Mouse (Mus musculus) embryo, embryonic 10 days (tissue): ENCODE measurements around the gene Grid2.
A peak's percentile ranks its signal among the peaks of the same experiment; 100 is the strongest.
"Not testable (repeated sequence)": the region's sequence is repeated elsewhere in the genome, so short reads cannot be mapped to it uniquely, and the experiment has no call there.

ENCODE experiments used
- DNase-seq: peaks from one replicate; pipeline ENCODE4 v3.0.0-alpha.2; 2015; ENCODE audit warnings: low spot score

Gene Grid2

DNA sequence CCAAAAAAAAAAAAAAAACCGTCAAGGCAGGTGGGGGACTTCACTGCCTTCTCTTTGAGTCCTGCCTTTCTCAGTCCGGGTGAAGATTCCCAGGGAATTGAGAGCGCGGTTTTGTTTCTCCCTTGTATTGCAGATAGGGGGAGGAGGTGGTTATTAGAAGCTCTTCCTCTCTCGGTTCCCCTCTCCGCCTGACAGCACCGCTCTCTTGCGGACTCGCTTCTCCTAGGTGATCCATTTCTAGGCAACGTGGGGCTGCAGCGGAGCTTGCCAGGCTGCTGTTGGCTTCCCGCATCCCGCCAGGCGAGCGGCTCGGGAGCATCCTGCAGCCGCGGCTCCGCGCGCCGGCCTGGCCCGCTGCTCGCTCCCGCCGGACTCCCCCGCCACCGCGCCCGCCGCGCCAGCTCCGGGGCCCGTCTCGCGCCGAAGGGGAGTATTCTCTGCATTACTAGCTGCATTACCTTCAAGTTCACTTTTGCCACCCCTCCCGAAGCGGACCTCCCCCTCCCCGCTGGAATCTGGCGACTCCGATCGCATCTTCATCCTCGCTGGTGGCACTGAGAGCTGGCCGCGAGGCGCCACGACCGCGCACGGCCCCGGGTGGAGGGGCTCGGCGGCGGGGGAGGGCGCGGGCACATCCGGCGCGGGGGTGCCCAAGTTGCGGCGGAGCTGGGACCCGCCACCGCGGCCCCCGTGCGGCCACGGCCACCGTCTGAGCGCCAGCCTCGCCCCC is at the start of gene Grid2:
TSS of gene Grid2 (plus strand) at position 51 of the 730 bp plus-strand sequence.
- peak; percentile 66 for DNase-seq

DNA sequence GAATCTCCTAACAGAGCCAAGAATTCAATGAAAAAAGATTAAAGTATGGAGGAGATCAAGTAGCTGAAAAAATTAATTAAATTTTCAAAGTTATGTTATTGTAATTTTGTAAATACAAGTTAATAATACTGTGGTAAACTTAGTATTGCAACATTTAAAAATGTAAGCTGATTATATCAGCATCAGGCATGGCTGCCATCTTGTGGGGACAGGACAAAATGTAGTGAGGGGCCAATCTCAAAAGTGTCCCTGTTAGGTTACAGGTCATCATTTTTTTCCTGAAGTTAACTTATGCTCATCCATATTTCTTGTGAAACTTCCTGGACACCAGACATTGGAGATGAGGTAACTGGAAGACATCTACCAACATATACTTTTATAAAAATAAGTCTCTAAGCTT is 4.9 kb upstream of the Grid2 start:
- DNase-seq: no peak

- peak; percentile 58 for DNase-seq
Measured at GRCm38 (mm10) chr6:63256556-63257405, 1.1 kb downstream of the Grid2 start.

DNA sequence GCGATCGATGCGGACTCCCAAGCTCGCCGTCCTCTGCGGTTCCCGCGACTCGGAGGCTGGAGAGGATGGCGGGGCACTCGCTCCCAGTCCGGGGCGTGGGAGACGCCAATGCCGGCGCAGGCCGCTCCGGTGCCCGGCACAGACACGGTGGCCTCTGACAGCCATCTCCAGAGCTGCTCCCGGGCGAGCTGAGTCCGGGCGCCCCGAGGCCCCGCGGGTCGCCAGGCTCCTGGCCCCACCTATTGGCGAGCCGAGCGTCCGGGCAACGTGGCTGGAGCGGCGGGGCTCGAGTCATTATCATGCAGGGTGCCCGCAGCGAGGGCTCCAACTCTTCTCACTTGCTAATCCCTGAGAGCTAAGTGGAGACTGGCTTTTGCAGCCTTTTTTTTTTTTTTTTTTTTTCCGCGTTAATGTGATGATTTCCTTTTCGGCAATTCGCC is 1.8 kb downstream of the Grid2 start:
- DNase-seq: peak; percentile 54

- DNase-seq: peak; percentile 6
Measured at GRCm38 (mm10) chr6:63257876-63258275, 2.2 kb downstream of the Grid2 start.

DNA sequence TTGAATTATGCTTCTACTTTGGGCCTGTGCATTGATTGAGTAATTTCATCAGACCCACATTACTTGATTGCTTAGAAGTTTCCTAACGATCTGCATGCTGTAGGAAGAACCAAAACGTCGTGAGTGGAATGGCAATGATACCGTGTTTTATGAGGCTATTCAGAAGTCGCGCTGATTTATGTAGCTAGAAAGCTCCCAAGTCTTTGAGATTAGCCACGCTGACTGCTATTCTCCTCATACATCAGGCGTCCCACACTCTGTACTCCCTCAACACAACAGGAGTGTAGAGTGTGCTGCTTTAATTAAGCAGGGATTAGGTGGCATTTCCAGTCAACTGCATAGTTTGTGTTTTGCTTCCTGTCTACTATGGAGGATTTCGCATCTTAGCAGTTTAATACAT is 4.1 kb downstream of the Grid2 start:
- peak; percentile 28 for DNase-seq

DNA sequence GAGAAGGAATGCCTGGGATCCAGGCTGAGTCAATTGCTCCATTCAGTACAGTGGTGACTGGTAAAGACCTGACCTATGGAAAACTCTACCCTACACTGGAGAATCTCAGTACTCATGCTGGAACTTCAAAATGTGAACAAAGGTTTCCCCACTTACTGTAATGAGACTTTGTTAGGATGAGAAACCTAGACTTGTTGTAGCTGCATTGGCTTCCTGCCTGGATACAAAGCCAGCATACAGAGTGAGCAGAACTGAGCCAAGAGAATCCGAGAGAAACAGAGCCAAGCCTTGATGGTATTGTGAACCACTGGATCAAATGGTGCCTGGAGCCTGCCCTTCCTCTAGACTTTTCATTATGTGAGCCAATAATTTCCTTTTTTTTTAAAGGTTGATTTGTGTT is 28.7 kb downstream of the Grid2 start:
- no peak for DNase-seq

DNA sequence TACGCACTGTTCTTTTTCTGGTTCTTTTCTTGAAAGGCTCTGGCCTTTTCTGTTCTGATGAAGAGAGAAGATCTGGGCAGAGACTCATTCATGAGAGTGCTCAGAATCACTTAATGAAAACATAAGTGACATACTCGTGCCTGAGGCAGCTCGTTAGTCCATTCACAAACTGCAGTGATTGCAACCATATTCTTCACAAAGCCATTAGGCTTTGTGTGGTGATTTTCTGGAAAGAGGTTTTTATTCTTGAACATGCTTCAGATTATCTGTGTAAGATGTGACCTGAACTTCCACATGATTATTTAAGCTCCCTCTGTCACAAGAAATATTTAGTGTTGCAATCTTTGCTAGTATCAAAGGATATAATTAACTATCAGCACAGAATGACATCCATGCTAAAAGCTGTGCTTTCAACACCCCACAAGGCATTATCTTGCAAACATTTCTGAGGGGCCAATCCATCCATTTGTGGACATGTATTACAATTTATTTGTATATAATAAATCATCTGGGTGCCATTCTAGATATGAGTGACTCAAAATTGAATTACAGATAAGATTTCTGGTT is 86.8 kb downstream of the Grid2 start:
- DNase-seq: no peak

GRCm38 (mm10) chr6:63347015-63347414 is 91.3 kb downstream of the Grid2 start:
- DNase-seq: no peak

DNA sequence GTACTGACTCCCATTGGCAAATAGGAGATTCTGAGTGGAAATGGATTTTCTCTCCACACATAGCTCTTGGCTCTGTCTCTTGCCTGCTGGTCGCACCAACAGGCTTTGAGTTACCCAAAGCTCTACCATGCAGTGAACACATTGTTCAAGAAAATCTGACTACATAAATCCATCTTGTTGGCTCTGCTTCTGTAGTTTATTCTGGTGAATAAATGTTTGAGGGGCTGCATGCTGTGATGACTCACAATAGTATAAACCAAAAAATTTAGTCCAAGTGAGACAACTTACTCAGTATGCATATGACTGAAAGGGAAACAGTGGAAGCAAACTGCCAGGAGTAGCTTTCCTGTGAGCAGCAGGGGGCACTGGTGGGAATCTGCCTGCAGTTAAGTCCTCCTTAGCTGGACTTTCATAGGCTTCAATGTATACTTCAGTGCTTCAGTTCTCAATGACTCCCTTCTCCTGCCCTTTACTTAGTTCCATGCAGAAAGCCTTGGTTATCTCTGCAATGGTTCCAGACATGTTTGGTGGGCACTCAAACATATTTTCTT is 125.5 kb downstream of the Grid2 start:
- DNase-seq: peak; percentile 5

DNA sequence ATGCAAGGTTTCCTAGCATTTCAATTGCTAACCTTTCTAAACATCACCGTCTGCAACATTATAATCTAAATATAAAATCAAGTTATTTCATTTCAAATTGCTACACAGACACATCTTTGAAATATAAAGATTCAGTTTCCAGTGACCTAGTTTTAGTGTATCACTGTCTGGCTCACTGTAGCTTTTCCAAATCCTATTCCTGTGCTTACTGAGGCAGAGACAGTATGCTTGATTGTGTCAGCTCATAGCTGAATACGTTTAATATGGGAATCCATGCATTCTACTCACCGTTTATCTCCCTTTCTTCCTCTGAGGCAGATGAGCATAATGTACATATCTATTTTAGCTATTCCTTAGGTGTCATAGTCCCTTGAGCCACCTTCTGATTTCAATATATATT is 146.0 kb downstream of the Grid2 start:
- no peak for DNase-seq

GRCm38 (mm10) chr6:63417534-63417933 is 161.9 kb downstream of the Grid2 start:
- DNase-seq: no peak

DNA sequence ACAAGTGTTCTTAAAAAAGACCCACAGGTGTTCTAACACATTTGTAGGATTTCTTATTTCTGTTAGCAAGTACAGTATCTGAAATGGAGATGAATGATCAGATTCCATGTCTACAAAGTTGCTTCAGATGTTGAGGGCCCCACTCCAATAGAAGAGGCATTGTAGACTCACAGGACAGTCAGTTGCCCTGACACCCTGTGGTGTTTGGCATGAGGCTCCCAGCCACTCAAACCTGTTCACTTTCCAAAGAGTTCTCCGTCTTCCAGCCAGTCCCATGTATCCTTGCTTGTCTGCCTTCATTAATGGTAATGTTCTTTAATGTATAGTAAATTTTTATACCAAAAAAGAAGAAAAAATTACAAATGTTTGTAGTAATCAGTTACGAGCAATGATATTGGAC is 177.1 kb downstream of the Grid2 start:
- no peak for DNase-seq

DNA sequence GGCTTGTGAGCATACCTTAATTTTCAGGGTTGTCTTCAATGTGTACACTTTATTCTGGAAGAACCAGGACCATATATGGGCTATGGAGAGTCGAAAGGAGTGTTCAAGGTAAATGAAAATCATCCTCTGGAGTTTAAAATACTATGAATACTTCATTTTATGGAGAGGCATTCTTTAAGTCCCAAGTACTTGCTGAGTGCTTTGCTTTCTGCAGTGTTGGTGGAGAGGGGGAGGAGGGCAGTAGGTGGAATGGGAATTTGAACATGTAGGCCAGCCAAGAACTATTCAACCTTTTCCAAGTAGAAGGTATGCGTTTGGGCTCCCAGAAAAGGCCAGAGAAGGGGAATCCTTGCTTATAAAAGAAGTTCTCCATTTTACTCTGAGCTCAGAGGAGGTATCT is 192.5 kb downstream of the Grid2 start:
- DNase-seq: no peak

GRCm38 (mm10) chr6:63482141-63482540 is 226.5 kb downstream of the Grid2 start:
- DNase-seq: no peak

GRCm38 (mm10) chr6:63515016-63515415 is 259.3 kb downstream of the Grid2 start:
- DNase-seq: no peak

DNA sequence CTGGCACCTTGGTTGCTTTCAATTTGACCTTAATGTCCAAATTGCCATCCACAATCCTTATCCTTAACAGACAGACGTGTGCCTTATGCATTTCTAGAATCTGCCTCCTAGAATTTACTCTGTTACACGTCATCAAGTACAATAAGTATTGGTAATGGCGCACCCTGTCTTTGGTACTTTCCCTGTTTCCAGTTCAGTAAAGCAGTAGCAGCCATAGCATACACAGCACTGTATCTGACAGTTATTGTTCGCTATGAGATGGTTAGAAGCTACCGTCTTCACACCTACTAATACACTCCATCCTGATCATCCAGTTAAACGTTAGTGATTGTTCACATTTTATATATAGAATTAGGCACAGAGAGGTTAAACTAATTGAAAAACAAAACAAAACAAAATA is 260.3 kb downstream of the Grid2 start:
- no peak for DNase-seq

DNA sequence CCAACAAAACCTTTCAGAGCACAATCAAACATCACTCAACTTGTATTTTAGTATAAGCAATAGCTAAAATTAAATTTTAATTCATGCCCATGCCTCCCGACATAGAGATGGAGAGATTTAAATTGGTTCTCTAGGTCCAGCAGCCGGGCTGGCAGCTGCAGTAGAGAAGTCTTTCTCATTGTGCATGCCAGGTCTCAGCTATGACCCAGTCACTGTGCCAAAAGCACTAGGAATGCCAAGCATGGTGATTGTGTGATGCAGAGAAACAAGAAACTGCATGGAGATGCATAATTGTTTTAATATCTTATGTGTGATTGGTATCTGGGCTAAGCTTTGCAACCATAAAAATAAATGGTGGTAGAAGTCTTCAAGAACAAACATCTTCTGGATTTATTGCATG is 276.1 kb downstream of the Grid2 start:
- DNase-seq: no peak

- no peak for DNase-seq
Measured at GRCm38 (mm10) chr6:63532901-63533300, 277.2 kb downstream of the Grid2 start.

DNA sequence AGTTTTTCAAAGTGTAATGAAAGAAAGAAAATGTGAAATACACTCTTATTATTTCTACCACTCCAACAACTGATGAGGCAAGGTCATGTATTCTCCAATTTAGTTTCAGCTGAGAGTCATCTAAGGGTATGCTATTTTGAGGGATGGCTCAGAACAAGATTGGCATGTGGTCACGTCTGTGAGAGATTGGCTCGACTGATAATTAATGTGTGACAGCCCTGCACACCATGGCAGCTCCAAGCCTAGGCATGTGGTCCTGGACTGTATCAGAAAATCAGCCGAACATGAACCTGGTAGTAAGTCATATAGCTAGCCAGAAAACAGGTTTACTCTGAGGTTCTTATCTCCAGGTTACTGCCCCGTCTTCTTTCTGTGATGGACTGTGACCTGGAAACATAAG is 292.1 kb downstream of the Grid2 start:
- DNase-seq: no peak

GRCm38 (mm10) chr6:63568741-63569140 is 313.1 kb downstream of the Grid2 start:
- not testable (repeated sequence) for DNase-seq

DNA sequence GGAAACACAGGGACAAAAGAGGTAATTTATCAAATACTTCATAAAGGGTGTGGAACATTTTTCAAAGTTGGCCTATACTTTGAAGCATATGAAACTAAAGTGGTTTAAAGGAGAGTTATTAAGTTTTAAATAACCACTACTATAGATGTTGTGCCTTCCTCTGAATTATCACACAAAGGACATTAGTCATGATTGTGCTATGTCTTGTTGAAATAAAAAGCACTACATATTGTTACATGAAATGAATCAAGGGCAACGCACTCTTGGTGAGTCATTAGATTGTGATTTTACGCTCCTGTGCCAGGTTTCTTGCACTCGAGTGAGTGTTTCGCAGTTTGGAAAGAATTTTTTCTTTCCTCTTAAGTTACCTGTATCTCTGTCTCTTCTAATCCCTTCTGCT is 335.0 kb downstream of the Grid2 start:
- DNase-seq: no peak

DNA sequence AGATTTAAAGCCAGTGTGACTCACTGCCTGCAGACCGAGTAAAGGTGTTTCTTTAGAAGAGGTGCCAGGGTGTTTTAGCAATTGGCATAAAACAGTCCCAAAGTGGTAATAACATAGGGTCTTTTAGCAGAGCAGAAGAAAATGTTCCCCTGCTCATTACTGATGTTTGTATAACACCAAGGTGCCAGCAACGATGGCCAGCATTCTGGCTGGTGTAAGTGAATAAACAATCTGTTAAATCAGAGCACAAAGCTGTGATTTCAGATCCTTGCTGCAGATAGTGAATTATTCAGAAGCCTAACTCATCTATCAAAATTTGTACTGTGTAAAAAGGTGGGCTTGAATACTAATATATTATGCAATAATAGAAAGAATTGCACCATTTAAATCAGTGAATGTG is 353.9 kb downstream of the Grid2 start:
- DNase-seq: no peak
